Mouse (Mus musculus): Measurements from ENCODE around the gene Rab8a.

DNA sequence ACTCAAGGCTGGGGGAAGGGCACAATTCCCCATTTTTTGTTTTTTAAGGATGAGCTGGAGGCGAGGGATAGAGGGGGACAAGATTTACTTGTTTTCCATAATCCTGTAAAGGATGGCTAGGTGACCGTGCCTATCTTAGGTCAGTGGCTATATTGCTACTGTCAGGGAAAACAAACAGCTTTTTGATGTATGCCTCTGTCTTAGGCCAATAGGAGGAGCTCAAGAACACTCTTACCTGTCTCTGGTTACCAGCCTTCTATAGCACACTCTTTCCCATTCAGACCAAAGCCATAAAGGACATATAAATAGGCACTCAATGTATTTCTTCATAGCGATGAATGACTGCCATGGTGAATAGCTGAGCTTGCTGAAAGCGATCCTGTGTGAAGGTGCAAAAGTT lies 42.4 kb upstream of the Rab8a start:
- TF ChIP-seq CTCF (IDR thresholded peaks at IDR 0.05; ENCODE audit: low read depth, low read length) = no peak
- TF ChIP-seq POLR2A (IDR thresholded peaks at IDR 0.05; ENCODE audit: borderline replicate concordance, low read depth, low read length) = no peak
